Mouse (Mus musculus): ENCODE measurements around the gene Wnt8b.

DNA sequence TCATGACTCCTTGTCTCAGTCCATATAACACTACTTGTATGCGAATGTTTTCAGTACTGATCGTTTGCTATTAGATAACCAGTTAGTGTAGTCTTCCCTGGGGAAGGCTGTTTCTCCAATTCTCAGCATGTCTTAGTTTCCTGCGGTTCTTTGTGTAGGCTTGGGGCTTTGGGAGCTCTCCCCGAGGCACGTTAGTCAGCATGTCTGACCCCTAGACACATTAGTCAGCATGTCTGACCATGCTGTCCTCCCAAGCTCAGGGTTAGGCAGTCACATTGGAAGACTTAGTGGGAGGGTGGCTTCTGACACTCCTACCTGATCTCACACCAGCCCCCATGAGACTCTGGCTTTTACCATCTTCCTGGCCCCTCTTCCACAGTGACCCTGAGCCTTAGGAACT is 32.8 kb upstream of the Wnt8b start:
- TF ChIP-seq CTCF (IDR thresholded peaks at IDR 0.05; ENCODE audit: low read depth) (no peak), EP300 (IDR thresholded peaks at IDR 0.05; ENCODE audit: low read depth) (no peak)

All from liver, embryonic 14.5 days (tissue).